Comparison of ENCODE assay signal across 8 mouse cellular contexts in genomic region chr16:22548167-22549080, GRCm38 (mm10).
DNase-seq lines count a peak whose midpoint lies in the region; ATAC-seq lines count a peak whose summit lies in the region.

No protein-coding gene starts in this region.

- H3K9me3 ChIP-seq in hindbrain, embryonic 14.5 days (ENCODE audit: control insufficient read depth, low read length), result no peaks in the 10 kb centered on the region

- peak; percentile 72 for DNase-seq in T-cell, adult 2 months (ENCODE audit: low spot score)
- peak; percentile 84 to 89 for DNase-seq in cerebellum, postnatal 25 days
- DNase-seq in frontal cortex, postnatal 25 days (ENCODE audit: low spot score in 2 of 2), result peak; percentile 71 to 84
- DNase-seq in hindbrain, embryonic 14.5 days (ENCODE audit: low spot score), result peak; percentile 93
- DNase-seq in layer of hippocampus, postnatal 36 days, result peak; percentile 76 to 77
- DNase-seq in lung, postnatal 36 days, result peak; percentile 90
- DNase-seq in retina, postnatal 1 day, result peak; percentile 92
- peak; percentile 61 to 85 for DNase-seq in urinary bladder, adult 18-20 months (ENCODE audit: low spot score in 2 of 2)

- peak overlapping the region; percentile 68 for H3K4me2 ChIP-seq in hindbrain, embryonic 14.5 days (replicated peaks)

- H3K4me1 ChIP-seq in hindbrain, embryonic 14.5 days (replicated peaks; ENCODE audit: control insufficient read depth, insufficient read depth, low read length), result peaks cover 15% of the 10 kb centered on the region

- no peaks in the 10 kb centered on the region for H3K36me3 ChIP-seq in hindbrain, embryonic 14.5 days (replicated peaks; ENCODE audit: control insufficient read depth, insufficient read depth)

- ATAC-seq in hindbrain, embryonic 14.5 days (ENCODE audit: low FRiP score), result peak; percentile 85

- 0 out of 2 replicates have a peak overlapping the region, but pooled peaks have one; percentile 6 for H3K27ac ChIP-seq in hindbrain, embryonic 14.5 days

- H3K4me3 ChIP-seq in hindbrain, embryonic 14.5 days (replicated peaks; ENCODE audit: low read length), result peak overlapping the region; percentile 33

- no peaks in the 10 kb centered on the region for H3K27me3 ChIP-seq in hindbrain, embryonic 14.5 days (ENCODE audit: control insufficient read depth, insufficient read depth, low read length)

- peak overlapping the region; percentile 45 for H3K9ac ChIP-seq in hindbrain, embryonic 14.5 days

- 9% methylated on average over 26 of the region's 26 CpGs for WGBS in hindbrain, embryonic 14.5 days

Comparison
In these comparisons a context has a peak if more than half of its experiments do, and no peak if none do; other contexts are left out.
1. Peak in every context shown above with its lines: DNase-seq, ATAC-seq, H3K4me3 ChIP-seq and H3K27ac ChIP-seq.